Mouse (Mus musculus) forebrain, postnatal 0 days (tissue): Measurements from ENCODE around the gene Man2a2. TPM values are rescaled to one million over a fixed set of nuclear protein-coding genes. Genes with fewer than 3 reads are reported as not detected.

Experiments used
- ATAC-seq: fragments of 200-750 bp; cut with Nextera tagmentation; 2 replicates; pipeline ENCODE4 v1.8.0; 2017; ENCODE audit warnings: mild to moderate bottlenecking, moderate library complexity
- DNase-seq: peaks from one replicate; pipeline ENCODE4 v3.0.0-alpha.2; 2015
- H3K27ac ChIP-seq: fragments of 300-500 bp; sonication (generic); 2 replicates; pipeline ENCODE4 v1.5.1; 2014; ENCODE audit warnings: low read depth, mild to moderate bottlenecking, antibody characterized with exemption, low read length, moderate library complexity, mixed read lengths
- H3K27me3 ChIP-seq: fragments of 300-500 bp; sonication (generic); 2 replicates; pipeline ENCODE4 v1.6.1; 2014; ENCODE audit warnings: mild to moderate bottlenecking, low read length, mixed read lengths; ENCODE audit not compliant: insufficient read depth
- H3K36me3 ChIP-seq: fragments of 300-500 bp; sonication (generic); 2 replicates; pipeline ENCODE4 v1.6.1; 2014; ENCODE audit warnings: mild to moderate bottlenecking, moderate library complexity; ENCODE audit not compliant: insufficient read depth
- H3K4me1 ChIP-seq: fragments of 300-500 bp; sonication (generic); 2 replicates; pipeline ENCODE4 v1.6.1; 2014; ENCODE audit warnings: antibody characterized with exemption; ENCODE audit not compliant: insufficient read depth
- H3K4me2 ChIP-seq: fragments of 300-500 bp; sonication (generic); 2 replicates; pipeline ENCODE4 v1.6.1; 2014; ENCODE audit warnings: low read depth, mild to moderate bottlenecking, moderate library complexity
- H3K4me3 ChIP-seq: fragments of 300-500 bp; sonication (generic); 2 replicates; pipeline ENCODE4 v1.5.1; 2014; ENCODE audit warnings: low read depth, low read length, mixed read lengths
- H3K9ac ChIP-seq: fragments of 300-500 bp; sonication (generic); 2 replicates; pipeline ENCODE4 v1.6.1; 2014; ENCODE audit warnings: mild to moderate bottlenecking
- H3K9me3 ChIP-seq: fragments of 300-500 bp; sonication (generic); 2 replicates; pipeline ENCODE4 v1.6.1; 2016; ENCODE audit warnings: low read length
- CTCF ChIP-seq: sonication (generic); IDR thresholded peaks from 2 replicates; pipeline ENCODE4 v1.5.1; 2016; ENCODE audit warnings: antibody characterized with exemption, control low read depth, low read depth
- WGBS: fragments of 180-500 bp; shearing (Covaris S2); extraction: QIAGEN DNeasy Blood & Tissue Kit; methylation state at CpG from one replicate; pipeline ENCODE4 v1.1.7; 2014; 5-methylcytosine and 5-hydroxymethylcytosine counted together
- polyA plus RNA-seq: library from polyadenylated mRNA; unstranded; fragments of >200 nt; fragmentation: Nextera tagmentation; extraction: Ambion mirVana; gene quantifications from 2 replicates; pipeline ENCODE4 v1.2.1, GENCODE M21; 2015
- total RNA-seq: library from RNA; depleted of rRNA; stranded (reverse); fragments of >200 nt; gene quantifications from 2 replicates; pipeline ENCODE4 v1.2.3, GENCODE M21; 2014

Man2a2 gene
- total and polyA plus RNA-seq, 2 experiments from 2014 or later = 12.0 to 54.8 TPM

- WGBS = 2% methylated on average over 45 of the region's 45 CpGs
- Histone ChIP-seq H3K4me2 (peak overlapping the region; percentile 86), H3K36me3 (peaks cover 23% of the 10 kb centered on the region), H3K9ac (peak overlapping the region; percentile 63), H3K27me3 (no peaks in the 10 kb centered on the region), H3K9me3 (no peaks in the 10 kb centered on the region), H3K4me3 (peak overlapping the region; percentile 63), H3K4me1 (peaks cover 18% of the 10 kb centered on the region), H3K27ac (peak overlapping the region; percentile 93)
- peak; percentile 88 for TF ChIP-seq CTCF
- peak; percentile 99 for DNase-seq
- ATAC-seq = peak; percentile 98
Observed at GRCm38 (mm10) chr7:80339793-80340628, 31.2 kb downstream of the Man2a2 start.

DNA sequence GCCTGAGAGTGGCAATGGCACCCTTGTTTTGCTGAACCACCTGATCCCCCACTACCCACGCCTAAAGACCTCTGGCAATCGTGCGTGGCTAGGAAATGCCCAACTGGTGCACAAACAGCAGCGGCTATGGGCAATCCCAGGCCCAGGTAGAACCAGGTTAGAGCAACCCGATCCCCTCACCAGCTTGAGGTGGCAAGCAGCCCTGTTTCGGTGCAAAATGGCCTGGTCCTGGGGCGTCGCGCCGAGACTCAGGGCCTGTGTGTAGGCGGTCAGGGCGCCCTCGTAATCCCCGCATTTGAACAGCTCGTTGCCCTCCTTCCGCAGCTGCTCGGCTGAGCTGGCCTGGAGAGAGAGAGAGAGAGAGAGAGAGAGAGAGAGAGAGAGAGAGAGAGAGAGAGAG, 31.8 kb downstream of the Man2a2 start:
- H3K4me1 ChIP-seq = peaks cover 18% of the 10 kb centered on the region
- H3K4me2 ChIP-seq = peak overlapping the region; percentile 86
- DNase-seq = peak; percentile 57
- no peaks in the 10 kb centered on the region for H3K9me3 ChIP-seq
- H3K36me3 ChIP-seq = peaks cover 30% of the 10 kb centered on the region
- WGBS = 10% methylated on average over 17 of the region's 17 CpGs
- H3K9ac ChIP-seq = peak overlapping the region; percentile 74
- H3K4me3 ChIP-seq = peak overlapping the region; percentile 63
- TF ChIP-seq CTCF = no peak
- H3K27ac ChIP-seq = peak overlapping the region; percentile 79
- no peak for ATAC-seq
- H3K27me3 ChIP-seq = no peaks in the 10 kb centered on the region

GRCm38 (mm10) chr7:80336932-80337331, 34.2 kb downstream of the Man2a2 start:
- Histone ChIP-seq H3K4me2 (no peak overlapping the region), H3K27me3 (no peaks in the 10 kb centered on the region), H3K36me3 (peaks cover 53% of the 10 kb centered on the region), H3K9ac (no peak overlapping the region), H3K4me3 (no peak overlapping the region), H3K4me1 (peaks cover 13% of the 10 kb centered on the region), H3K9me3 (no peaks in the 10 kb centered on the region), H3K27ac (no peak overlapping the region)
- DNase-seq (no peak), ATAC-seq (no peak)
- TF ChIP-seq CTCF = no peak
- 93% methylated on average over 3 of the region's 3 CpGs for WGBS

DNA sequence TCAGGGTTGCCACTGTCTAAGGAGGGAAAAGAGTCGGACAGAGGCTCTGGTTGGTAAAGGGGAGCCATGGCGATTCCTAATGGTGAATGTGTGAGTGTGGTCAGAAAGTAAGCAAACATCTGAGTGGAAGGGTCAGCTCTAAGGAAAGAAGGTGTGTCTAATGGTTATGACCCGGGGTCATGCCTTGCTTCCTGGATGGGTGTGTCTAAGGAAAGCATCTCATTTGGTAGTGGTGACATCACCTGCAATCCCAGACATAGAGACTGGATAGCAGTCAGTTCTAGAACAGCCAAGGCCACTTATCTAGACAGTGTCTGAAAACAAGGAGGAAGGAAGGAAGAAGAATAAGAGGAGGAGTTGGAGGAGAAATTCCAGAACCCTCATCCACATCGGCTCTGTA, 36.3 kb downstream of the Man2a2 start:
- DNase-seq = no peak
- peaks cover 71% of the 10 kb centered on the region for H3K36me3 ChIP-seq
- TF ChIP-seq CTCF = no peak
- no peak overlapping the region for H3K4me3 ChIP-seq
- peaks cover 13% of the 10 kb centered on the region for H3K4me1 ChIP-seq
- 93% methylated on average over 4 of the region's 4 CpGs for WGBS
- no peak overlapping the region for H3K4me2 ChIP-seq
- ATAC-seq = no peak
- no peaks in the 10 kb centered on the region for H3K9me3 ChIP-seq
- no peak overlapping the region for H3K27ac ChIP-seq
- no peaks in the 10 kb centered on the region for H3K27me3 ChIP-seq
- H3K9ac ChIP-seq = no peak overlapping the region

DNA sequence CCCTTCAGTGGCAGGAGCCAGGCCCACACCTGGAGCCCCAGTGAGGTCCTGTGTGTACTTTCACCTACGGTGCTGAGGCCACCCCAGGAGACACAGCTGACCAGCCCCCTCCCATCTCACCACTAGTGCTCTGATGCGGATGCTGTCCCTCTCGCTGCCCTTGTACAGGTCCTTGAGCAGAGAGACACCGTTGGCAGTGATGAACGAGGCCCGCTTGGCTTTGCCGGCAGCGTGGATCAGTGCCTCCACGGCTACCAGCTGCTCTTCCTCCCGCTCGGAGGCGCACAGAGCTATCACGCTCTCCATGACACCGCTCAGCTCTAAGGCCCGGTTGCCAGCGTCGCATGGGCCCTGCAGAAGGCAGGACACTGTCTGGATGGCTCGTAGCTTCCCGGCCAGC, 39.7 kb downstream of the Man2a2 start:
- no peak for TF ChIP-seq CTCF
- Histone ChIP-seq H3K4me3 (no peak overlapping the region), H3K4me2 (no peak overlapping the region), H3K27me3 (no peaks in the 10 kb centered on the region), H3K9ac (no peak overlapping the region), H3K27ac (no peak overlapping the region), H3K9me3 (no peaks in the 10 kb centered on the region), H3K4me1 (no peaks in the 10 kb centered on the region), H3K36me3 (peaks cover 95% of the 10 kb centered on the region)
- no peak for ATAC-seq
- WGBS = 93% methylated on average over 19 of the region's 19 CpGs
- DNase-seq = no peak

- no peak for ATAC-seq
- H3K27me3 ChIP-seq = no peaks in the 10 kb centered on the region
Observed at GRCm38 (mm10) chr7:80330278-80330677, 40.9 kb downstream of the Man2a2 start.

DNA sequence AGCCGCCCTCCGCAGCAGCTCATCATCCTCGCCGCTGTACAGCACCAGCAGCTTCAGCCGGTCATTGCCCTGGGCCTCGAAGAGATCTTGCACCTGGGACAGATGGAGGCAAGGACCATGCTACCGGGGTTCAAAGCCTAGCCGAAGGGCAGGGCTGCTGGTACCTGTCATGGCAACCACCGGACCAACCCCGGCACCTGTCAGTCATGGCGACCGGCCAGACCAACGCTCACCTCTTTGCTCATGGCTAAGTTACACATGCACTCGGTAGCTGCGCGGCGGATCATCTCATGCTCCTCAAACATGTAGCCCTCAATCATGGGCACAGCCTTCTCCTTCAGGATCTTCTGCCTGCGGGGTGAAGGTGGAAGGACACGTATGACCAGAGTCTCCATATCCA, 45.1 kb downstream of the Man2a2 start:
- no peak for TF ChIP-seq CTCF
- H3K27me3 ChIP-seq = no peaks in the 10 kb centered on the region
- WGBS = 98% methylated on average over 19 of the region's 19 CpGs
- H3K4me2 ChIP-seq = no peak overlapping the region
- ATAC-seq (no peak), DNase-seq (no peak)
- H3K36me3 ChIP-seq = peaks cover 58% of the 10 kb centered on the region
- H3K9ac ChIP-seq = no peak overlapping the region
- H3K4me1 ChIP-seq = peaks cover 12% of the 10 kb centered on the region
- H3K27ac ChIP-seq = no peak overlapping the region
- H3K9me3 ChIP-seq = no peaks in the 10 kb centered on the region
- H3K4me3 ChIP-seq = no peak overlapping the region

More at GRCm38 (mm10) chr7:80330278-80330677, 40.9 kb downstream of the Man2a2 start:
- WGBS = 80% methylated on average over 8 of the region's 8 CpGs
- no peak overlapping the region for H3K27ac ChIP-seq
- H3K36me3 ChIP-seq = peaks cover 95% of the 10 kb centered on the region
- DNase-seq = no peak
- H3K9me3 ChIP-seq = no peaks in the 10 kb centered on the region
- H3K4me2 ChIP-seq = no peak overlapping the region
- no peak overlapping the region for H3K9ac ChIP-seq
- H3K4me1 ChIP-seq = no peaks in the 10 kb centered on the region
- no peak for TF ChIP-seq CTCF
- H3K4me3 ChIP-seq = no peak overlapping the region
